Mouse (Mus musculus) spleen, adult 2 months (tissue): Measurements from ENCODE around the gene Grpel1. TPM values are rescaled to one million over a fixed set of nuclear protein-coding genes. Genes with fewer than 3 reads are reported as not detected.
A peak's percentile ranks its signal among the peaks of the same experiment; 100 is the strongest.

ENCODE experiments used
- DNase-seq, 2 experiments: peaks; one replicate each; pipeline versions ENCODE4 v3.0.0 to v3.0.0-alpha.2; 2012 to 2021; ENCODE audit warnings: low spot score in 2 of 2, low read depth in 1 of 2
- H3K27ac ChIP-seq: fragments of 200-500 bp; 2 replicates; pipeline ENCODE4 v1.5.1; 2012; ENCODE audit warnings: low read length, inconsistent platforms; ENCODE audit not compliant: insufficient read depth
- H3K27me3 ChIP-seq: fragments of 200-500 bp; 2 replicates; pipeline ENCODE4 v1.6.1; 2012; ENCODE audit warnings: mild to moderate bottlenecking, moderate library complexity, low read length, inconsistent platforms; ENCODE audit not compliant: control insufficient read depth, insufficient read depth
- H3K36me3 ChIP-seq: fragments of 200-500 bp; 2 replicates; pipeline ENCODE4 v1.6.1; 2012; ENCODE audit warnings: mild to moderate bottlenecking, low read length, inconsistent platforms; ENCODE audit not compliant: control insufficient read depth, insufficient read depth
- H3K4me1 ChIP-seq: fragments of 200-500 bp; 2 replicates; pipeline ENCODE4 v1.6.1; 2011; ENCODE audit warnings: inconsistent platforms; ENCODE audit not compliant: control insufficient read depth, insufficient read depth, insufficient read length
- H3K4me3 ChIP-seq: fragments of 200-500 bp; 2 replicates; pipeline ENCODE4 v1.5.1; 2011; ENCODE audit warnings: mild to moderate bottlenecking, inconsistent platforms; ENCODE audit not compliant: insufficient read depth, insufficient read length; ENCODE audit errors: extremely low read depth
- CTCF ChIP-seq: fragments of 200-500 bp; IDR thresholded peaks from 2 replicates; pipeline ENCODE4 v1.5.1; 2011; ENCODE audit warnings: mild to moderate bottlenecking, inconsistent platforms; ENCODE audit not compliant: insufficient read depth, insufficient read length, insufficient replicate concordance; ENCODE audit errors: extremely low read depth
- POLR2A ChIP-seq: fragments of 200-500 bp; IDR thresholded peaks from 2 replicates; pipeline ENCODE4 v1.6.1; 2011; ENCODE audit warnings: low read depth, low read length, inconsistent platforms
- WGBS: fragments of 180-500 bp; shearing (Covaris S2); methylation state at CpG from one replicate; pipeline ENCODE4 v1.1.7; 2018; 5-methylcytosine and 5-hydroxymethylcytosine counted together
- polyA plus RNA-seq: library from polyadenylated mRNA; depleted of rRNA; stranded (reverse); fragments of >200 nt; gene quantifications from 2 replicates; pipeline ENCODE4 v1.2.3, GENCODE M21; 2012; rRNA removed

Grpel1 gene
- 5.4 and 6.4 TPM in 2 replicates for polyA plus RNA-seq

- peak; percentile 98 to 100 for DNase-seq
- TF ChIP-seq CTCF (no peak), POLR2A (peak; percentile 78)
- Histone ChIP-seq H3K27ac (peak within 1 kb of the TSS; percentile 72), H3K4me1 (peaks cover 7% of the 10 kb centered on the region; the same call in 1 of the 2 replicates), H3K27me3 (no peaks in the 10 kb centered on the region), H3K36me3 (peaks cover 6% of the 10 kb centered on the region), H3K4me3 (peak within 1 kb of the TSS; percentile 91)
- under 1% methylated on average over 68 of the region's 68 CpGs for WGBS
These were observed at the start of gene Grpel1 for GRCm38 (mm10) chr5:36464709-36465661. Grpel1 (plus strand) TSS chr5:36464998.

- H3K4me1 ChIP-seq, result no peaks in the 10 kb centered on the region
- H3K4me3 ChIP-seq, result no peak overlapping the region
- no peak for DNase-seq
- 85% methylated on average over 3 of the region's 3 CpGs for WGBS
- H3K36me3 ChIP-seq, result no peaks in the 10 kb centered on the region
- TF ChIP-seq CTCF (no peak), POLR2A (no peak)
- H3K27me3 ChIP-seq, result no peaks in the 10 kb centered on the region
- H3K27ac ChIP-seq, result no peak overlapping the region
These were observed 44.9 kb upstream of the Grpel1 start for GRCm38 (mm10) chr5:36419861-36420260.

GRCm38 (mm10) chr5:36422689-36423088, 42.1 kb upstream of the Grpel1 start:
- Histone ChIP-seq H3K27me3 (no peaks in the 10 kb centered on the region), H3K4me3 (no peak overlapping the region), H3K36me3 (no peaks in the 10 kb centered on the region), H3K27ac (no peak overlapping the region), H3K4me1 (no peaks in the 10 kb centered on the region)
- no peak for DNase-seq
- TF ChIP-seq POLR2A (no peak), CTCF (no peak)

GRCm38 (mm10) chr5:36424676-36425075, 40.1 kb upstream of the Grpel1 start:
- no peak for DNase-seq
- Histone ChIP-seq H3K27ac (no peak overlapping the region), H3K4me3 (no peak overlapping the region), H3K36me3 (no peaks in the 10 kb centered on the region), H3K27me3 (no peaks in the 10 kb centered on the region), H3K4me1 (no peaks in the 10 kb centered on the region)
- TF ChIP-seq POLR2A (no peak), CTCF (no peak)

- Histone ChIP-seq H3K4me1 (no peaks in the 10 kb centered on the region), H3K4me3 (no peak overlapping the region), H3K27ac (no peak overlapping the region), H3K36me3 (no peaks in the 10 kb centered on the region), H3K27me3 (no peaks in the 10 kb centered on the region)
- WGBS, result 43% methylated on average over 5 of the region's 5 CpGs
- no peak for DNase-seq
- TF ChIP-seq POLR2A (no peak), CTCF (no peak)
These were observed 38.4 kb upstream of the Grpel1 start for GRCm38 (mm10) chr5:36426404-36426803.

GRCm38 (mm10) chr5:36427831-36428230, 37.0 kb upstream of the Grpel1 start:
- no peak for TF ChIP-seq CTCF
- no peak for TF ChIP-seq POLR2A
- 29% methylated on average over 11 of the region's 11 CpGs for WGBS
- Histone ChIP-seq H3K4me3 (no peak overlapping the region), H3K27ac (no peak overlapping the region), H3K4me1 (no peaks in the 10 kb centered on the region), H3K27me3 (no peaks in the 10 kb centered on the region), H3K36me3 (no peaks in the 10 kb centered on the region)
- no peak for DNase-seq

GRCm38 (mm10) chr5:36429551-36429950, 35.2 kb upstream of the Grpel1 start:
- TF ChIP-seq POLR2A (no peak), CTCF (no peak)
- Histone ChIP-seq H3K4me3 (no peak overlapping the region), H3K36me3 (no peaks in the 10 kb centered on the region), H3K27me3 (no peaks in the 10 kb centered on the region), H3K27ac (no peak overlapping the region), H3K4me1 (peaks cover 2% of the 10 kb centered on the region; the same call in 1 of the 2 replicates)
- no peak for DNase-seq
- WGBS, result 78% methylated on average over 3 of the region's 3 CpGs
